Mouse (Mus musculus): ENCODE measurements around the gene Ccn1. TPM values are rescaled to one million over a fixed set of nuclear protein-coding genes. Genes with fewer than 3 reads are reported as not detected.

Gene Ccn1
- under 1 TPM; 0.53 to 0.94 TPM for total RNA-seq (2023)

DNA sequence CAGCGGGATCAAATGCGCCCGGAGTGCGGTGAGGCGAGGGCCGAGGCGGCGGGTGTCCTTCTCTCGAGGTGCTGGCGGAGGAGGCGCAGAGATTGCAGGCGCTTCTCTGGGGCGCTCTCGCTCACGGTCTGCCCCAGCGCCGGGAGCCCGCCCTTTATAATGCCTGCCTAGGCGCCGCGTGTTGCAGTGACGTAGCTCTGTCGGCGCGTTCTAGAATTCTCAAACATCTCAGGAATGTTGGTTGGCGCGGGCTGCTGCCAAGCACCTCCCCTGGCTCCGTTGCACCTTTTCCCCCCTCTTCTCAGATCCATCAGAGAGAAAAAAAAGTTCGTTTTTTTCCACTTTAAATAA is at the start of gene Ccn1:
Ccn1 (minus strand) TSS at position 130 of the 351 bp plus-strand sequence.

Other genes starting within 250 kb of the Ccn1 start
- gene Znhit6, start 73.8 kb downstream of the Ccn1 start, total RNA-seq (2023) = 1 to 10 TPM; 3.2 to 4.0 TPM
- gene Ddah1, start 108.7 kb upstream of the Ccn1 start, total RNA-seq (2023) = 1 to 10 TPM; 1.2 TPM